Mouse (Mus musculus): ENCODE data around the gene Wfdc9. TPM values are rescaled to one million over a fixed set of nuclear protein-coding genes. Genes with fewer than 3 reads are reported as not detected.

Wfdc9 gene
- not detected in 2 replicates for total RNA-seq (2017)

DNA sequence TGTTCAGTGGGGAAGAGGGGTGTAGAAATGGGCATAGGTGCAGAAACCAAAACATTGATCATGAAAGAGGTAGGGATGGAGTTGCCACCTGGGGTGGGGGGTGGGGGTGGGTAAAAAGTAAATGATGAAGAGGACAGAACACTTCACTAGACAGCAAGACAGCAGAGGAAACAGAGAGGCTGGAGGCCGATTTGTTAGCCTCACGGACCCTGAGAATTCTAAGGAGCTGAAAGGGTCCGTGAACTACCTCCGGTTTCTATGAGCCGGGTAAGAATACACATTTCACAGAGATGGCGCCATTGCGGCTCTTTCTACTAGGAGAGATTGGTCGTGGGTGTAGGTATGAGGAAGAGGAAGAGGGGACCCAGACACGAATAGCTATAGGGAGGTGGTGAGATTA, at the start of gene Wfdc9:
Gene Wfdc9, minus strand, starts transcription at position 101 of the 400 bp plus-strand sequence.
- ATAC-seq (replicated peaks in 1 of 2; ENCODE audit: insufficient read depth in 1 of 2, low FRiP score in 2 of 2, low TSS enrichment in 1 of 2, low read depth in 1 of 2, poor library complexity in 2 of 2, severe bottlenecking in 2 of 2) = no peak

DNA sequence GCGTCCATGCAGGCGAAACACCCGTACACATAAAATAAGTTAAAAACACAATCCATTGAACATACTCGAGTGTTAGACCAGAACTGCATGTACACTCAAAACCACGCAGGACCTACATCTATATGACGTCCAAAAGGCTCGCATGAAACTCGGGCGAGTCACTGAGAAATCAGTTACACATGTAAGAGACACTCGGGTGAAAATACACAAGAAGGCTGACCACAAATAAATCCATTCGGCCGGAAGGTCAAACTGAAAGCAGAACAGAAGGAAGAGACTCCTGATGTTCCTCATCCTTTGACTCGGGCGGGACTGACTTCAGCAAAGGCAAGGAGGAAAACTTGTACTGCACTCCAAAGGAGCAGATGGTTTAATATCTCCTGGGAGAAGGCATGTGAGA, 49.6 kb upstream of the Wfdc9 start:
- ATAC-seq (replicated peaks in 1 of 2; ENCODE audit: insufficient read depth in 1 of 2, low FRiP score in 2 of 2, low TSS enrichment in 1 of 2, low read depth in 1 of 2, poor library complexity in 2 of 2, severe bottlenecking in 2 of 2) = no peak

DNA sequence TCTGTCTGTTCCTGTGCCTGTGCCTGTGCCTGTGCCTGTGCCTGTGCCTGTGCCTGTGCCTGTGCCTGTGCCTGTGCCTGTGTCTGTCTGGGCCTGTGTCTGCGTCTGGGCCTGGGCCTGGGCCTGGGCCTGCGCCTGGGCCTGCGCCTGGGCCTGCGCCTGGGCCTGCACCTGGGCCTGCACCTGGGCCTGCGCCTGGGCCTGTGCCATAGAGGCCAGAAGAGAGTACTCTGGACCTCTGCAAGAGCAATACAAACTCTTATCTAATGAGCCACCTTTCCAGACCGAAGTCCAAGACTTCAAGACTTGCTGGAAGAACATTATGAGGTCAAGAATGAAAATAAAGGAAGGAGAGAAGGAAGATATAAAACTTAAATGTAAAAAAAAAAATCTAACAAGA, 48.9 kb upstream of the Wfdc9 start:
- no peak for ATAC-seq (replicated peaks in 1 of 2; ENCODE audit: insufficient read depth in 1 of 2, low FRiP score in 2 of 2, low TSS enrichment in 1 of 2, low read depth in 1 of 2, poor library complexity in 2 of 2, severe bottlenecking in 2 of 2)

DNA sequence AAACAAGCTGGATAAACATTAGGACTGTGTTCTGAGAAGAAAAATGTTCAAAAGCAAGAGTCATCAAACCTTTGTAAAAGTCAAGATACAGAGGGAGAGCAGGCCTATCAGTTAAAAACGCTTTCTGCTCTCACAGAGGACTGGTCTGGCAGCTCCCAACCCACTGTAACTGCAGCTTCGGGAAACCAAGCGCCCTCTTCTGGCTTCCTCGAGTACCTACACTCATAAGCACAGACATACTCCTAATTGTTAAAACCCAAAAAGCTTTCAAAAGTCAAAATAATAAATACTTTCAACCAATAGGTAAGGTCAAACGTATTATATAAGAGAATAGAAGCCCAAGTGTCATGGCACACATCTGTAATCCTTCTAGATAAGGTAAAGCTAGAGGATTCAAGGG, 47.9 kb upstream of the Wfdc9 start:
- ATAC-seq (replicated peaks in 1 of 2; ENCODE audit: insufficient read depth in 1 of 2, low FRiP score in 2 of 2, low TSS enrichment in 1 of 2, low read depth in 1 of 2, poor library complexity in 2 of 2, severe bottlenecking in 2 of 2) = no peak

DNA sequence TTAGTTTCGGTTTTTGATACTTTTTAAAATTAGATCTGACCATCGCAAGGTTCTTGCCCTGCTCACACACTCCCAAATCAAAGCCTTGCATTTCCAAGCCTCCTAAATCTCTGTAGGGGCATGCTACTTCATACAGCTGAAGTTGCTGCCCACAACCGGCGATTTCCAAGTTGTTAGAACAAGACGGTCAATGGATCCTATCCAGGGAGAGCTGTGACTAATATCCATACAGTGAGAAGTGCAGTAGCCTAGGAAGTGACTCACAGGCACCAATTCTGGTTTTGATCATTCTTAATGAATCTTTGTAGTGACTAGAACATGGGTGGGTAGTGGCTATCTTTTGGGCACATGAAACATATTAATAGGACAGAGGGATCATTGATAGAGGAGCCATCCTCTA, 45.4 kb upstream of the Wfdc9 start:
- no peak for ATAC-seq (replicated peaks in 1 of 2; ENCODE audit: insufficient read depth in 1 of 2, low FRiP score in 2 of 2, low TSS enrichment in 1 of 2, low read depth in 1 of 2, poor library complexity in 2 of 2, severe bottlenecking in 2 of 2)

DNA sequence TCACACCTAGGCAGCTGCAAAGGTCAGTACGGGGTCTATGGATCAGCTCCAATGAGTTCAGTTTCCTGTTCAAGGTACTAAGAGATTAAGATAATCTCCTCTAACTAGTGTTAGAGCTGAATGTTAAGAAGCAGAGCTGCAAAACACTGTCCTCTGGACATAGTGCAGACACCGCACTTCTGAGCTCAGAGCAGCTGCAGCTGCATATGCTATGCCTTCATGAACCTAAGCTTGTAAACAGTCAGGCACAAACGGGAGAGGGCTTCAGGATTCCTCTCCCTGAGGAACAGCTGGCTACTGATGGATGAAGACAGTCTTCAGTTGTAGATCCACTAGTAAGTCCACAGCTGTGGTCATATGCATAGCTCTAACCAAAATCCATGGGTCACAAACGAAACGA, 44.6 kb upstream of the Wfdc9 start:
- ATAC-seq (replicated peaks in 1 of 2; ENCODE audit: insufficient read depth in 1 of 2, low FRiP score in 2 of 2, low TSS enrichment in 1 of 2, low read depth in 1 of 2, poor library complexity in 2 of 2, severe bottlenecking in 2 of 2) = no peak

DNA sequence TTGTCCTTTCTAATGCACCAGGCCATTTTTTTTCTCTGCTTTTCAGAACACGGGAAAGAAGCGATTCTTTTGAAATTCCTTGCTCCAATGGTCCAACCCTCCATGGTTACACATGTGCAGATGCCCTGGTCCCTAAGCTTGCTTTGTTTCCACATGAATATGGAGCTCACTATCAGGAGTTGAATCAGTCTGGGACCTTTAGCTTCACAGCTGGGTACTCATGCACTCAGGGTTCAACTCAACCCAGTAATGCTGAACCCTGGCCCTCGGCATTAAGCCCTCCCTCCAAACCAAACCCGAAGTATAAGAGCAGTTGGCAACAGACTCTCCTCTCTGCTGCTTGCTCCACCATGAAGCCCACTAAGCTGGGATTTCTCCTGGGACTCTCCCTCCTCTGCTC, 41.8 kb upstream of the Wfdc9 start, which contains the start of gene Spint4:
Gene Spint4, plus strand, starts transcription at position 301 of the 400 bp plus-strand sequence.
- no peak for ATAC-seq (replicated peaks in 1 of 2; ENCODE audit: insufficient read depth in 1 of 2, low FRiP score in 2 of 2, low TSS enrichment in 1 of 2, low read depth in 1 of 2, poor library complexity in 2 of 2, severe bottlenecking in 2 of 2)

DNA sequence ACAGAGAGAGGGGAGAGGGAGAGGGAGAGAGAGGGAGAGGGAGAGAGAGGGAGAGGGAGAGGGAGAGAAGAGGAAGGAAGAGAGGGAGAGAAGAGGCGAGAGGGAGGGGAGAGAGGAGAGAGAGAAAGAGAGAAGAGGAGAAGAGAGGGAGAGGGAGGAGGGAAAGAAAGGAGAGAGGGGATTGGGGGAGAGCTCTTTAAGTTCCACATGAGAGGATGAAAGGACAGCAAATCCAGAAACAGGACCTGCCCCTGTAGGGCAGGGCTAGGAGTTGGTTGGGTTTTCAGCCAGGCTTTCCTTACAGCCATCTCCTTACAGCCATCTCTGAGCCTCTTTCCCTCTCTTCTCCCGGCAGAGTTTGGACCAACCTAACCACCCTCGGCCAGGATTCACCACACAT, 28.4 kb upstream of the Wfdc9 start, which contains the start of gene Wfdc13:
Gene Wfdc13, plus strand, starts transcription at position 301 of the 400 bp plus-strand sequence.
- ATAC-seq (replicated peaks in 1 of 2; ENCODE audit: insufficient read depth in 1 of 2, low FRiP score in 2 of 2, low TSS enrichment in 1 of 2, low read depth in 1 of 2, poor library complexity in 2 of 2, severe bottlenecking in 2 of 2) = no peak

DNA sequence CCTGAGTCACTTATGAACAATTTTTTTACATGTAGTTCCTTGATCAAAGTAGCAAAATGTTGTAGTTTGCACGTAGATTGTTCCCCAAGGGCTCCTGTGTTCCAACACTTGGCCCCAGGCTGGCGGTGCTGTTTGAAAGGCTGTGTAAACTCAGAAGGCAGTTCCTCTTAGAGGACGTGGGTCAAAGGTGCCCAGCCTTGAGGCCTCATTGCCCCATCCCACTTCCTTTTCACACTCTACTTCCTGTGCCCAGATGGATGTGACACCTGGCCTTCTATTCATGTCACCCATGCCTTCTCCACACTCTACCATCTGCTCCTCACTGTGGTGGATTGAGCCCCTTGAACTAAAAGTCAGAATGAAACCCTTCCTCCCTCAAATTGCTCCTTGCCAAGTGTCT, 23.5 kb upstream of the Wfdc9 start:
- peak; percentile 70 to 76 for ATAC-seq (replicated peaks in 1 of 2; ENCODE audit: insufficient read depth in 1 of 2, low FRiP score in 2 of 2, low TSS enrichment in 1 of 2, low read depth in 1 of 2, poor library complexity in 2 of 2, severe bottlenecking in 2 of 2)

DNA sequence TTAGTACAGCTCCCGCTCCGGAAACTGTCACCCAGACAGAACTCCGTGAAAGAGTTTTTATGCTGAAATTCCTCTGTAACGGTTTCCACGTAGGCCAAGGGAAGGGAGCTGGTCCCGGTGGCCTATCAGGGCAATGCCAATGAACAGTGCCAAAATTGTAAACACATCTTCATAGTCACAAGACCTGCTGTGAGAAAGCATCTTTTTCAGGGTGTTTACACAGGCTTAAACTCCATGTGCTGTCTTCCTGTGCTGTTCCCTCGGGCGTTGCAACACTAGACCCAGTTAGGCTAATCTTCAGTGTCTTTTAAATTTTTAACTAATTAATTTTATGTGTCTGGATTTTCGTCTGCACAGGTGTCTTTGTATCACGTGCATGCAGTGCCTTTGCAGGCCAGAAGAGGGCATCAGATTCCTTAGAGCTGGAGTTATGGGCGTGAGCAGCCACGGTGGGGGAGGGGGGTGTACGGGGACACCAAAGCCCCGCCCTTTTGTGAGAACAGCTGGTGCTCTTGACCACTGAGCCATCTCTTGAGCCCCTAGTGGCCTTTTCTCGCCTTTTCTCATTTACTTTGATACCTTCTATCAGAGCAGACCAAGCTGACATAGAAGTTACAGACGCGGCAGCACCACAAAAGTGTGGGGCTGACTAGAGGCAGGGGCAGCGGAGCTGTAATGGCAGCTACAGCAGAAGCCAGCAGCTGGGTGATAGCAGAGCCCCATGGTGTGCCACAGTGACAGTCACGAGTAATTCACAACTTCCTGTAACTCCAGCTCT, 22.7 kb upstream of the Wfdc9 start:
- peak; percentile 77 to 79 for ATAC-seq (replicated peaks in 1 of 2; ENCODE audit: insufficient read depth in 1 of 2, low FRiP score in 2 of 2, low TSS enrichment in 1 of 2, low read depth in 1 of 2, poor library complexity in 2 of 2, severe bottlenecking in 2 of 2)

DNA sequence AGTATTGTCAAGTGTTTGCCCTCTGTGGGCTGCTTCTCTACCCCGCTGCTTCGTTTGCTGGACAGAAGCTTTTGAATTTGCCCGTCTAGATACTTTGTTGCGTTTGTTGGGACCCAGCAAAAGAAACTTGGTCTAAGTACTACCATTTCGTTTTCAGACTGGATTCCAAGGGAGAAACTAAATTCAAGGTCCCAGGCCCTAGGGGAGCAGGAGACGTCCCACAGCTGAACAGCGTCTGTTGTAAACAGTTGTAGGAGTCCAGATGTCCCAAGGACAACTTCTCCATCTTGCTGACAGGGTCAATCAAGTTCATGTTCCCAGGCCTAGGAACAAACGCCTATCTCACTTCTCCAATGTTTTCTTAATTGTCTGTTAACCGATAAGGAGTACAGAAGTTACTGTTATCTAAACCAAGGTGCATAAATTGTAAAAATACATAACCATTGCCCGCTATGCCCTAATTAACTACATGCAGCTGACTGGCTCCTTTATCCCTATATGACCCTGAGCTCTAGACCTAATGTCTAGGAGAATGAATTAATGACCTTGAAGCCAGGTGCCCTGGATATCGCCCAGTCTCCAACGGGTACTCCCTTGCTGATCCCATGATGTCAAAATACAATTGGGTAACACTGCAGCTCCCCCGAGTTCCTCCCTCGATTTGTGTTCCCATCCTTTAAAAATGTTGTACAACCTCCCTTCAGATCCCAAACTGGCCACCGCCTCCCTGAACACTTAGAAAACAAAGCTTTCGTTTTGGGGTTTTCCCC, 20.7 kb upstream of the Wfdc9 start:
- no peak for ATAC-seq (replicated peaks in 1 of 2; ENCODE audit: insufficient read depth in 1 of 2, low FRiP score in 2 of 2, low TSS enrichment in 1 of 2, low read depth in 1 of 2, poor library complexity in 2 of 2, severe bottlenecking in 2 of 2)

DNA sequence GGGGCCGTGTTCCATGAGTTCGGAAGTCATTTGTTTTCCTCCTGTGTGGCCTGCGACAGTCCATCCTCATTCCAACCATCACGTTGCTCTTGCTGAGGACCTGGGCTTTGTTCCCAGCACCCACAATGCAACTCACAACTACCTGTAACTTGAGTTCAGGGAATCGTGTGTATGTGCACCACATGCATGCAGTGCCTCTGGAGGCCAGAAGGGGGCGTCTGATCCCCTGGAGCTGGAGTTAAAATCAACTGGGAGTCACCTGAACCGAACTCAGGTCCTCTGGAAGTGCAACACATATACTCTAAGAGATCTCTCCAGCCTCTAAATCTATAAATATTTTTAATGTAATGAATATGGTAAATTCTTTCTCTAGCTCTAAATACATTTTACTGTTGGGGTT, 19.7 kb upstream of the Wfdc9 start:
- ATAC-seq (replicated peaks in 1 of 2; ENCODE audit: insufficient read depth in 1 of 2, low FRiP score in 2 of 2, low TSS enrichment in 1 of 2, low read depth in 1 of 2, poor library complexity in 2 of 2, severe bottlenecking in 2 of 2) = no peak

DNA sequence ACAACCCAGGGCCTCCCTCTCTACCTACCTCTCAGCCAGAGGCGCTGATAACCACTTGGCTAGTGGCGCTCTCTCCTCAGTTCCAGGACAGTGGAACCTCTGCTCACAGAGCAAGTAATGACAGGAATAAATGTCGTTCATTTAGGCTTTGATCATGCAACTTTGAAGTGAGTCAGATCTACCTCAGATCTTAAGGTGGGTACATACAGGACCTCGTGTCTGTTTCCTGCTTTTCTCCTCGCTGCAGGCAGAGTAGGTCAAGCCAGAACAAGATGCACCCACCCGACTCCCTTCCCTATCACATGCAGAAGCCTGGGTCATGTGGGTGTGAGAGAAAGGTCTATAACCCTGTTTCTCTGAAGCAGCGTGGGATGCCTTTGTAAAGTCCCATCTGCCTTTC, 17.6 kb upstream of the Wfdc9 start, which contains the start of gene Wfdc11:
Gene Wfdc11, minus strand, starts transcription at position 101 of the 400 bp plus-strand sequence.
- ATAC-seq (replicated peaks in 1 of 2; ENCODE audit: insufficient read depth in 1 of 2, low FRiP score in 2 of 2, low TSS enrichment in 1 of 2, low read depth in 1 of 2, poor library complexity in 2 of 2, severe bottlenecking in 2 of 2) = no peak

DNA sequence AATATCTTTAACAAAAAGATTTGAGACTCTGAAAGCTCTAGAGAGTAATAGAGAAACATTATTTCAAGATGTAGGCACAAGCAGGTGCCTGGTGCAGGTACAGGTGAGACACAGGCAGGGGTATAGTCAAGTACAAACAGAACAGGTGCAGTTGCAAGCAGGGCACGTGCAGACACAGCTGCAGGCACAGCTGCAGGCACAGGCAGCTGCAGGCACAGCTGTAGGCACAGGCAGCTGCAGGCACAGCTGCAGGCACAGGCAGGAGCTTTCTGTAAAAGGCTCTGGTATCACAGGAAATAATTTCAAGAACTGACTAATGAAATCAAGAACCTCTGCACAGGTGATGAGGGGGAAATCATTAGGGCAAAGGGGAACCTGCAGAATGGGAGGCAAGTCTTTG, 14.6 kb upstream of the Wfdc9 start:
- no peak for ATAC-seq (replicated peaks in 1 of 2; ENCODE audit: insufficient read depth in 1 of 2, low FRiP score in 2 of 2, low TSS enrichment in 1 of 2, low read depth in 1 of 2, poor library complexity in 2 of 2, severe bottlenecking in 2 of 2)

DNA sequence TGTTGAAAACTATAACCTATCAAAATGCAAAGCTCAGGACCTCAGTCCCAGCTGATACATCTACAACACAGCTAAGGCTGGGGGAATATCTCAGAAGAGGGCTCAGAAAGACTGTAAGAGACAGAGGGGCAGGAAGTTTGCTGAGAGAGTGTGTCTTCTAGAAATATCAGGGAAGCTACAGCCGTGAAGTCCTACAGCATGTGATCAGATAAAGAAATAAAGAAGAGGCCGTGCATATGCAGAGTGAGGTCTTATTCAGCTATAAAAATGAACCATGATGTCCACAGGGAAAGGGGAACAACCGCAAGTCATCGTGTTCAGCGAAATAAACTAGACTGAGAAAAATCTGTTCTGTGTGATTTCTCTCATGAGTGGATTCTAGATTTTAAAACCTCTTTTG, 13.9 kb upstream of the Wfdc9 start:
- ATAC-seq (replicated peaks in 1 of 2; ENCODE audit: insufficient read depth in 1 of 2, low FRiP score in 2 of 2, low TSS enrichment in 1 of 2, low read depth in 1 of 2, poor library complexity in 2 of 2, severe bottlenecking in 2 of 2) = no peak

DNA sequence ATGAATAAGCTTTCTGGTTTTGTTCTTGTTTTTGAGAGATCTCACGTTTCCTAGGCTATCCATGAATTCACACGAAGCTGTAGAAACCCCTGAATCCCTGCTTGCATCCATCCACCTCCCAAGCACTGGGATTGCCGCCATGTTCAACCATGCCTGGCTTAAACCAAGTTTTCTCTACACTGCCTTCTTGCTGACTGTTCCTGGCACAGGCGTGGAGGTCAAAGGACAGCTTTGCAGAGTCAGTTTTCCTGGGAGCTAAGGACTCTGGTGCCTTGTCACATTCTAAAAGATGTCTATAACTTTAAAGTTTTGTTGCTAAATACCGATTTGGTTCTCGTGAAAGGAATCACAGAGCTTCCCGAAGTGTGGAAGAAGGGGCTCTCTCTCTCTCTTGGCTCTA, 8.5 kb upstream of the Wfdc9 start:
- no peak for ATAC-seq (replicated peaks in 1 of 2; ENCODE audit: insufficient read depth in 1 of 2, low FRiP score in 2 of 2, low TSS enrichment in 1 of 2, low read depth in 1 of 2, poor library complexity in 2 of 2, severe bottlenecking in 2 of 2)

DNA sequence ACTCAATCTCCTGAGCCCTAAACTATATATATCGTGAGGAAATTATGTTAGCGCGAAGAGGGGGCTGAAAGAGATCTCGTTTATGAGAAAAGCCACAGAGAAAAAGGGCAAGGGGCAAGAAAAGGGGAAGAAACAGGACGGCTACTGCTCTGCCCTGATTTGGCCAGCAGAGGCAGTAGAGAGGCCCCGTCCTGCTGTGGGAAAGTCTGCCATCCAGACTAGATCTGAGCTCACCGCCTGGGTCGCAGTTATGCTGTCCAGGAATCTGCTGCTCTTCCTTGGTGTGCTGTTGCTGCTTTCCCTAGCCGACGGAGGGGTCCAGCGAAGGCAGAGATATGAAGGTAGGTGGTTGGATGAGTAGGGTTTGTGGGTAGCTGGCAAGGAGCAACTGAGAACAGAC, 525 bp downstream of the Wfdc9 start, which contains the start of gene Wfdc10:
Gene Wfdc10, plus strand, starts transcription at position 189 of the 400 bp plus-strand sequence.
- ATAC-seq (replicated peaks in 1 of 2; ENCODE audit: insufficient read depth in 1 of 2, low FRiP score in 2 of 2, low TSS enrichment in 1 of 2, low read depth in 1 of 2, poor library complexity in 2 of 2, severe bottlenecking in 2 of 2) = peak; percentile 86 to 90

DNA sequence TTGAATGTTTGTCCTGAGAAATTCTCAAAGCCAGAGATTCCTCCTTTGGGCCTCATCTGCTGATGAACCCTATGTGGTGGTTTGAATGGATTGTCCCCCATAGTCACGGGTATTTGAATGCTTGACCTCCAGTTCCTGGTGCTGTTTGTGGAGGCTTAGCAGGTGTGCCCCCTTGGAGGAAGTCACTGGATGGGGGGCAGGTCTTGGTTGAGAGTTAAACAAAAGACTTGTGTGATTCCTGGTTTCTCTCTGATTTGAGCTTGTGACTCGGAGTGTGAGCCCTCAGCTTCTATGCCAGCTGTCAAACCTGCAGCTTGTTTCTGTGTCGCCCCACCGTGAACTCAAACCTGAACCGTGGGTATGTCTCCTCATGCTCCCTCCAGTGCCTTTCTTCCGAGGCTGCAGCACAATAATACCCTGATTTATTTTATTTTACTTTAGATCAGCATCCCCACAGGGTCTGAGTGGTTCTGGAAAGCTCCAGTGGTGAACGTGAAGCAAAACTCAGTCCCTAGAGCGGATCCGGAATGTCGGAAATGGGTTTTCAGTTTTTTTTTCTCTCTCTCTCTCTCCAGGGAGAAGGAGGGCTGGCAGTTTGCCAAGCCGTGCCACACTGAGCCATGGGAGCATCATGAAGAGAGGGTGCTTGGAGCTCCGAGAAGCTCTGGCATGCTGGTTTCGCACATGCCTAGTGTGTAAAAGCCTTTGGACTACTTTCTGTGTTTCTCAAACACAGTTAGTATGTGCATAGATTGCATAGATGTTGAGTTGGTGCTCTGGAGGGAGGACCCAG, 14.3 kb downstream of the Wfdc9 start:
- ATAC-seq (replicated peaks in 1 of 2; ENCODE audit: insufficient read depth in 1 of 2, low FRiP score in 2 of 2, low TSS enrichment in 1 of 2, low read depth in 1 of 2, poor library complexity in 2 of 2, severe bottlenecking in 2 of 2) = no peak

Measured in hematopoietic stem cell, adult 5-6 weeks (primary cell).